In the genomic region with DNA sequence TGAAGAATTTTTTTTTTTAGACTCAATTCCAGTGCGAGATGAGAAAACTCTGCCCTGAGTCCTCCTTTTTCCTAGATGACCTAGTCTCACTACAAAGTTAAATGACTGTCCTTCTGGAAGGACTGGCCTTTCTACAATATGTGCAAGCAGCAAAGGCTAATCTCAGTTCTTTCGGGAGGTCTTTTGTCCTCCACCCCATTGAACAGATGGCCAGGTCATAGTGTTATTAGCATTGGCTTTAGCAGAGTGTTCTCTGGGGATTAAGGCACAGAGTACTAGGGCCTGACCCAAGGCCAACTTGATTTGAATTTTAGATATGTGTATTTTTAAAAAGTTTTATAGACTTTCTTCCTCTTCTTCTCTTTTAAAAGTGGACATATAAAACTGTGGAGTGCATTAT, we compare ENCODE assay signal across 23 mouse cellular contexts. TPM values are rescaled to one million over a fixed set of nuclear protein-coding genes. Genes with fewer than 3 reads are reported as not detected.
DNase-seq lines count a peak whose midpoint lies in the region; ATAC-seq lines count a peak whose summit lies in the region.
"Had no signal": no experiment of that assay in that cellular context is flagged by ENCODE, and none has a peak within 500 bp of the region (broad histone marks: within the 10 kb centered on the region; RNA-seq: fewer than 3 reads in every experiment).

No protein-coding gene starts in this region.

- no peak overlapping the region for H3K9ac ChIP-seq in midbrain, embryonic 13.5 days (replicated peaks)
- H3K9ac ChIP-seq: embryonic facial prominence, embryonic 12.5 days; embryonic facial prominence, embryonic 15.5 days; forebrain, postnatal 0 days; heart, embryonic 12.5 days; heart, embryonic 15.5 days; hindbrain, embryonic 14.5 days had no signal

- DNase-seq in embryo, embryonic 10 days (ENCODE audit: low spot score), result peak; percentile 46
- DNase-seq in embryo, embryonic 9.5 days (ENCODE audit: extremely low spot score), result no peak
- no peak for DNase-seq in midbrain, embryonic 10.5 days (ENCODE audit: low spot score)
- peak; percentile 32 for DNase-seq in retina, adult 2 months (ENCODE audit: low read depth, low spot score)
- DNase-seq in spleen, adult 18-20 months, result no peak
- no peak for DNase-seq in lung, postnatal 10 days
- DNase-seq: adrenal gland, postnatal 10 days; adrenal gland, postnatal 36 days; cerebellum, adult 18-20 months; cerebellum, adult 9-10 months; cerebellum, postnatal 14 days; forebrain, postnatal 0 days; gastrocnemius, postnatal 25 days; heart, adult 18-20 months; heart, postnatal 10 days; heart, postnatal 36 days had no signal

- H3K4me1 ChIP-seq in midbrain, embryonic 10.5 days, result peaks cover 50% of the 10 kb centered on the region
- H3K4me1 ChIP-seq in midbrain, embryonic 13.5 days (replicated peaks), result no peaks in the 10 kb centered on the region

- ATAC-seq in midbrain, embryonic 13.5 days, result no peak
- ATAC-seq: forebrain, embryonic 14.5 days; forebrain, postnatal 0 days had no signal

- no peak overlapping the region for H3K4me2 ChIP-seq in midbrain, embryonic 13.5 days (replicated peaks)
- H3K4me2 ChIP-seq: embryonic facial prominence, embryonic 12.5 days; embryonic facial prominence, embryonic 15.5 days; heart, embryonic 12.5 days; heart, embryonic 15.5 days; hindbrain, embryonic 14.5 days had no signal

- H3K27ac ChIP-seq in midbrain, embryonic 10.5 days (replicated peaks), result peak overlapping the region; percentile 60
- H3K27ac ChIP-seq in midbrain, embryonic 13.5 days, result no peak overlapping the region
- H3K27ac ChIP-seq: embryonic facial prominence, embryonic 12.5 days; embryonic facial prominence, embryonic 15.5 days; heart, embryonic 15.5 days; hindbrain, embryonic 14.5 days had no signal

- 36% methylated on average over 2 of the region's 2 CpGs for WGBS in midbrain, embryonic 10.5 days
- 23% methylated on average over 2 of the region's 2 CpGs for WGBS in midbrain, embryonic 13.5 days

- H3K9me3 ChIP-seq in midbrain, embryonic 10.5 days (replicated peaks), result 0 out of 2 replicates have a peak, but pooled peaks cover 4% of the 10 kb centered on the region
- no peaks in the 10 kb centered on the region for H3K9me3 ChIP-seq in midbrain, embryonic 13.5 days
- H3K9me3 ChIP-seq: embryonic facial prominence, embryonic 12.5 days; embryonic facial prominence, embryonic 15.5 days; heart, embryonic 12.5 days; heart, embryonic 15.5 days had no signal

- peaks cover 30% of the 10 kb centered on the region for H3K27me3 ChIP-seq in midbrain, embryonic 10.5 days (ENCODE audit: low read depth, poor library complexity, severe bottlenecking)
- H3K27me3 ChIP-seq in midbrain, embryonic 13.5 days, result 0 out of 2 replicates have a peak, but pooled peaks cover 6% of the 10 kb centered on the region
- H3K27me3 ChIP-seq: embryonic facial prominence, embryonic 12.5 days; embryonic facial prominence, embryonic 15.5 days; heart, embryonic 12.5 days; heart, embryonic 15.5 days had no signal

- H3K36me3 ChIP-seq in midbrain, embryonic 10.5 days, result no peaks in the 10 kb centered on the region
- no peaks in the 10 kb centered on the region for H3K36me3 ChIP-seq in midbrain, embryonic 13.5 days
- H3K36me3 ChIP-seq: embryonic facial prominence, embryonic 12.5 days; embryonic facial prominence, embryonic 15.5 days; heart, embryonic 12.5 days; heart, embryonic 15.5 days had no signal

- no peak overlapping the region for H3K4me3 ChIP-seq in midbrain, embryonic 10.5 days
- no peak overlapping the region for H3K4me3 ChIP-seq in midbrain, embryonic 13.5 days (replicated peaks)
- H3K4me3 ChIP-seq: embryonic facial prominence, embryonic 12.5 days; embryonic facial prominence, embryonic 15.5 days; heart, embryonic 12.5 days; heart, embryonic 15.5 days had no signal

RNA-seq across cellular contexts. Expression of a gene that starts 12.1 kb away (rescaled TPM):
- 10.0 and 10.1 TPM in 2 replicates for polyA plus RNA-seq in midbrain, embryonic 10.5 days (2016; fragmentation: Nextera tagmentation; extraction: Ambion mirVana)
- 7.1 and 8.2 TPM in 2 replicates for polyA plus RNA-seq in midbrain, embryonic 13.5 days (2015; fragmentation: Nextera tagmentation; extraction: Ambion mirVana)

Comparison
In these comparisons a context has a peak if more than half of its experiments do, and no peak if none do; other contexts are left out.
1. DNase-seq: peak in embryo, embryonic 10 days (single experiment) and retina, adult 2 months (single experiment); none in embryo, embryonic 9.5 days (single experiment), midbrain, embryonic 10.5 days (single experiment), spleen, adult 18-20 months (0 of 2) and lung, postnatal 10 days (single experiment).